Mouse (Mus musculus) hindbrain, embryonic 16.5 days (tissue): ENCODE data around the gene Gm26938. TPM values are rescaled to one million over a fixed set of nuclear protein-coding genes. Genes with fewer than 3 reads are reported as not detected.

Experiments
- ATAC-seq: fragments of 200-750 bp; cut with Nextera tagmentation; 2 replicates; pipeline ENCODE4 v1.8.0; 2017; ENCODE audit warnings: moderate TSS enrichment, moderate library complexity
- H3K27ac ChIP-seq: fragments of 300-500 bp; sonication (generic); 2 replicates; pipeline ENCODE4 v1.5.1; 2014; ENCODE audit warnings: low read depth, mild to moderate bottlenecking, control low read depth, low read length, moderate library complexity
- H3K27me3 ChIP-seq: fragments of 300-500 bp; sonication (generic); replicated peaks from 2 replicates; pipeline ENCODE4 v1.6.1; 2014; ENCODE audit warnings: low read length; ENCODE audit not compliant: control insufficient read depth, insufficient read depth
- H3K36me3 ChIP-seq: fragments of 300-500 bp; sonication (generic); 2 replicates; pipeline ENCODE4 v1.6.1; 2014; ENCODE audit warnings: mild to moderate bottlenecking, low read length, moderate library complexity, mixed read lengths; ENCODE audit not compliant: control insufficient read depth, insufficient read depth
- H3K4me1 ChIP-seq: fragments of 300-500 bp; sonication (generic); 2 replicates; pipeline ENCODE4 v1.6.1; 2014; ENCODE audit warnings: low read depth, low read length; ENCODE audit not compliant: control insufficient read depth, insufficient read depth
- H3K4me2 ChIP-seq: fragments of 300-500 bp; sonication (generic); 2 replicates; pipeline ENCODE4 v1.6.1; 2014; ENCODE audit warnings: mild to moderate bottlenecking, low read length, control low read depth, moderate library complexity
- H3K4me3 ChIP-seq: fragments of 300-500 bp; sonication (generic); 2 replicates; pipeline ENCODE4 v1.5.1; 2014; ENCODE audit warnings: mild to moderate bottlenecking, low read length, control low read depth, moderate library complexity
- H3K9ac ChIP-seq: fragments of 300-500 bp; sonication (generic); 2 replicates; pipeline ENCODE4 v1.6.1; 2014; ENCODE audit warnings: low read depth, mild to moderate bottlenecking, control low read depth, low read length, moderate library complexity
- H3K9me3 ChIP-seq: fragments of 300-500 bp; sonication (generic); 2 replicates; pipeline ENCODE4 v1.6.1; 2014; ENCODE audit warnings: mild to moderate bottlenecking, low read length, moderate library complexity; ENCODE audit not compliant: control insufficient read depth
- WGBS: fragments of 180-500 bp; shearing (Covaris S2); extraction: QIAGEN DNeasy Blood & Tissue Kit; methylation state at CpG from one replicate; pipeline ENCODE4 v1.1.7; 2014; 5-methylcytosine and 5-hydroxymethylcytosine counted together
- polyA plus RNA-seq: library from polyadenylated mRNA; unstranded; fragments of >200 nt; fragmentation: Nextera tagmentation; extraction: Ambion mirVana; gene quantifications from 2 replicates; pipeline ENCODE4 v1.2.1, GENCODE M21; 2015

Gm26938 gene
- polyA plus RNA-seq, 1 experiment from 2014 or later: not detected

- no peak overlapping the region for H3K9ac ChIP-seq
- 87% methylated on average over 33 of the region's 33 CpGs for WGBS
Measured at GRCm38 (mm10) chr5:139799801-139800590, 26.2 kb downstream of the Gm26938 start.

GRCm38 (mm10) chr5:139799041-139799440, 27.2 kb downstream of the Gm26938 start:
- H3K4me1 ChIP-seq: peaks cover 34% of the 10 kb centered on the region
- H3K4me3 ChIP-seq: no peak overlapping the region
- no peaks in the 10 kb centered on the region for H3K9me3 ChIP-seq
- no peaks in the 10 kb centered on the region for H3K27me3 ChIP-seq
- no peak for ATAC-seq
- peaks cover 10% of the 10 kb centered on the region for H3K36me3 ChIP-seq
- 92% methylated on average over 9 of the region's 9 CpGs for WGBS
- H3K9ac ChIP-seq: peak overlapping the region; percentile 29; the same call in 1 of the 2 replicates
- no peak overlapping the region for H3K27ac ChIP-seq
- H3K4me2 ChIP-seq: peak overlapping the region; percentile 66

More at GRCm38 (mm10) chr5:139799801-139800590, 26.2 kb downstream of the Gm26938 start:
- no peak overlapping the region for H3K4me3 ChIP-seq
- H3K27ac ChIP-seq: no peak overlapping the region
- H3K9me3 ChIP-seq: no peaks in the 10 kb centered on the region
- ATAC-seq: no peak
- no peaks in the 10 kb centered on the region for H3K27me3 ChIP-seq
- H3K36me3 ChIP-seq: peaks cover 10% of the 10 kb centered on the region
- peaks cover 34% of the 10 kb centered on the region for H3K4me1 ChIP-seq
- H3K4me2 ChIP-seq: no peak overlapping the region

GRCm38 (mm10) chr5:139798168-139798900, 27.9 kb downstream of the Gm26938 start:
- H3K9me3 ChIP-seq: no peaks in the 10 kb centered on the region
- H3K36me3 ChIP-seq: peaks cover 10% of the 10 kb centered on the region
- peak; percentile 48 for ATAC-seq
- H3K4me2 ChIP-seq: peak overlapping the region; percentile 66
- peak overlapping the region; percentile 58 for H3K9ac ChIP-seq
- peak overlapping the region; percentile 38 for H3K4me3 ChIP-seq
- H3K27me3 ChIP-seq: no peaks in the 10 kb centered on the region
- H3K4me1 ChIP-seq: peaks cover 31% of the 10 kb centered on the region
- WGBS: 24% methylated on average over 10 of the region's 12 CpGs
- H3K27ac ChIP-seq: peak overlapping the region; percentile 87

- Histone ChIP-seq H3K9ac (peak overlapping the region; percentile 58), H3K4me2 (peak overlapping the region; percentile 66), H3K4me3 (peak overlapping the region; percentile 38), H3K4me1 (peaks cover 32% of the 10 kb centered on the region), H3K27ac (peak overlapping the region; percentile 87), H3K9me3 (no peaks in the 10 kb centered on the region), H3K27me3 (no peaks in the 10 kb centered on the region), H3K36me3 (peaks cover 10% of the 10 kb centered on the region)
- peak; percentile 86 for ATAC-seq
- 10% methylated on average over 10 of the region's 11 CpGs for whole genome bisulfite sequencing
Measured at GRCm38 (mm10) chr5:139797473-139798167, 28.6 kb downstream of the Gm26938 start.

- H3K27ac ChIP-seq: no peak overlapping the region; the same call in 1 of the 2 replicates
- no peaks in the 10 kb centered on the region for H3K9me3 ChIP-seq
- H3K27me3 ChIP-seq: no peaks in the 10 kb centered on the region
- no peak overlapping the region for H3K4me3 ChIP-seq
- H3K9ac ChIP-seq: no peak overlapping the region; the same call in 1 of the 2 replicates
- H3K4me2 ChIP-seq: peak overlapping the region; percentile 66
- H3K4me1 ChIP-seq: peaks cover 39% of the 10 kb centered on the region
- peaks cover 10% of the 10 kb centered on the region for H3K36me3 ChIP-seq
- peak; percentile 16 for ATAC-seq
- 7% methylated on average over 13 of the region's 13 CpGs for WGBS
Measured at GRCm38 (mm10) chr5:139796900-139797299, 29.3 kb downstream of the Gm26938 start.

- WGBS: 81% methylated on average over 9 of the region's 9 CpGs
- Histone ChIP-seq H3K4me1 (peaks cover 42% of the 10 kb centered on the region), H3K36me3 (peaks cover 10% of the 10 kb centered on the region), H3K4me3 (no peak overlapping the region), H3K9me3 (no peaks in the 10 kb centered on the region), H3K4me2 (no peak overlapping the region), H3K27ac (no peak overlapping the region), H3K9ac (no peak overlapping the region), H3K27me3 (no peaks in the 10 kb centered on the region)
- no peak for ATAC-seq
Measured at GRCm38 (mm10) chr5:139796001-139796620, 30.1 kb downstream of the Gm26938 start.

- Histone ChIP-seq H3K27ac (no peak overlapping the region), H3K9me3 (no peaks in the 10 kb centered on the region), H3K4me3 (no peak overlapping the region), H3K4me1 (peaks cover 42% of the 10 kb centered on the region), H3K4me2 (no peak overlapping the region), H3K27me3 (no peaks in the 10 kb centered on the region), H3K9ac (no peak overlapping the region; the same call in 1 of the 2 replicates), H3K36me3 (no peaks in the 10 kb centered on the region)
- no peak for ATAC-seq
- 68% methylated on average over 10 of the region's 10 CpGs for WGBS
Measured at GRCm38 (mm10) chr5:139794938-139795337, 31.3 kb downstream of the Gm26938 start.

- no peak for ATAC-seq
- 85% methylated on average over 5 of the region's 5 CpGs for WGBS
- peaks cover 38% of the 10 kb centered on the region for H3K4me1 ChIP-seq
Measured at GRCm38 (mm10) chr5:139794137-139794536, 32.1 kb downstream of the Gm26938 start.

More at GRCm38 (mm10) chr5:139794137-139794536, 32.1 kb downstream of the Gm26938 start:
- H3K36me3 ChIP-seq: no peaks in the 10 kb centered on the region
- no peaks in the 10 kb centered on the region for H3K9me3 ChIP-seq
- H3K4me3 ChIP-seq: no peak overlapping the region
- H3K27ac ChIP-seq: no peak overlapping the region
- no peak overlapping the region for H3K9ac ChIP-seq
- no peaks in the 10 kb centered on the region for H3K27me3 ChIP-seq
- no peak overlapping the region for H3K4me2 ChIP-seq
